Mouse (Mus musculus): ENCODE measurements around the gene Olfr1419. TPM values are rescaled to one million over a fixed set of nuclear protein-coding genes. Genes with fewer than 3 reads are reported as not detected.
"Not testable (repeated sequence)": the region's sequence is repeated elsewhere in the genome, so short reads cannot be mapped to it uniquely, and the experiment has no call there.

The Olfr1419 gene
- polyA plus RNA-seq, 1 experiment from 2014 or later: not detected

GRCm38 (mm10) chr19:11911021-11911420, 36.1 kb upstream of the Olfr1419 start:
- H3K36me3 ChIP-seq (ENCODE audit: insufficient read depth): peaks cover 14% of the 10 kb centered on the region
- ATAC-seq (ENCODE audit: insufficient read depth) (no peak), DNase-seq (no peak)
- peak overlapping the region; percentile 86 for H3K4me2 ChIP-seq
- WGBS: 88% methylated on average over 5 of the region's 5 CpGs
- peaks cover 6% of the 10 kb centered on the region; the same call in 1 of the 2 replicates for H3K4me1 ChIP-seq (ENCODE audit: insufficient read depth)
- H3K4me3 ChIP-seq (ENCODE audit: low read depth, low read length): peak overlapping the region; percentile 72
- no peak for TF ChIP-seq CTCF (IDR thresholded peaks at IDR 0.05; ENCODE audit: low read depth)
- no peaks in the 10 kb centered on the region for H3K27me3 ChIP-seq (ENCODE audit: insufficient read depth, low read length)
- no peak overlapping the region for H3K9ac ChIP-seq
- no peaks in the 10 kb centered on the region for H3K9me3 ChIP-seq (ENCODE audit: low read depth, low read length)
- H3K27ac ChIP-seq (ENCODE audit: low read depth): no peak overlapping the region

DNA sequence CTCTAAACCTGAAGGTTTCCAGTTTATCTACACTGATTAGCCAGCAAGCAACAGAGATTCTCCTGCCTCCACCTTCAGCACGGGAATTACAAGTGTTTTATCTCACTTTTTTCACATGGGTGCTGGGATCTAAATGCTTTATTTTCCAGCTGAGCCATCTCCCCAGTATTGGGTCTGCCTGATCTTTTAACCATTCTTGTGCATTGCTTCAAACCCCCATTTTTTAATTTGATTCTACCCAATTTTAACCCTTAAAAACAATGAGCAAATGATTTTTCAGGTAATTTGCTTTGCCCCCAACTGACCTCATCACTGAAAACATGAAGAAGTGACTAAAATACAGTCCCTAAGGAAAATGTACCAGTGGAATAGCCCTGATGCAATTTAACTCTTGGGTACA, 11.4 kb upstream of the Olfr1419 start, which contains the start of gene Olfr1420:
Gene Olfr1420, plus strand, starts transcription at position 301 of the 400 bp plus-strand sequence.
- Histone ChIP-seq H3K4me2 (no peak within 1 kb of the TSS), H3K27me3 (ENCODE audit: insufficient read depth, low read length) (no peaks in the 10 kb centered on the region), H3K36me3 (ENCODE audit: insufficient read depth) (no peaks in the 10 kb centered on the region), H3K27ac (ENCODE audit: low read depth) (no peak within 1 kb of the TSS), H3K9ac (no peak within 1 kb of the TSS), H3K4me1 (ENCODE audit: insufficient read depth) (no peaks in the 10 kb centered on the region), H3K9me3 (ENCODE audit: low read depth, low read length) (no peaks in the 10 kb centered on the region), H3K4me3 (ENCODE audit: low read depth, low read length) (no peak within 1 kb of the TSS)
- DNase-seq (no peak), ATAC-seq (ENCODE audit: insufficient read depth) (no peak)
- 31% methylated on average over 1 of the region's 1 CpGs for WGBS
- TF ChIP-seq CTCF (IDR thresholded peaks at IDR 0.05; ENCODE audit: low read depth): no peak

DNA sequence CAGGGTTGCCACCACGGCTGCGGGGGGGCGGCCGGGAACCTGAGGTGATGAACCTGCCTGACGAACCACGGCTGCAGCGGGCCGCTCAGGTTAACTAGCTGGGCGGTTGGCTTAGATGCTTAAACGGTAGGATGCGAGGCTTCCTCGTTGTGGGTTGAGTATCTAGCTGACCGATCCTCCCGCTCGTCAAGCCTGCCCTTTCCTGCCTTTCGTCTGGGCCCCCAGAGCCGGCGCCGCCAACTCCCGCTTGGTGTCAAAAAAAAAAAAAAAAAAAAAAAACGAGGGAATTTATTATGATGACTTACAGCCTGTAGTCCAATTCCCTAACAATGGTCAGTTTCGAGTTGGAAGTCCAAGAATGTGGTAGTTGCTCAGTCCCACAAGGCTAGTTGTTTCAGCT, 3.5 kb upstream of the Olfr1419 start:
- not testable (repeated sequence) for ATAC-seq (ENCODE audit: insufficient read depth); H3K27ac ChIP-seq (ENCODE audit: low read depth); H3K9ac ChIP-seq; H3K4me1 ChIP-seq (ENCODE audit: insufficient read depth); H3K36me3 ChIP-seq (ENCODE audit: insufficient read depth); H3K4me2 ChIP-seq; DNase-seq; H3K9me3 ChIP-seq (ENCODE audit: low read depth, low read length); H3K4me3 ChIP-seq (ENCODE audit: low read depth, low read length); H3K27me3 ChIP-seq (ENCODE audit: insufficient read depth, low read length)
- 55% methylated on average over 22 of the region's 22 CpGs for WGBS

DNA sequence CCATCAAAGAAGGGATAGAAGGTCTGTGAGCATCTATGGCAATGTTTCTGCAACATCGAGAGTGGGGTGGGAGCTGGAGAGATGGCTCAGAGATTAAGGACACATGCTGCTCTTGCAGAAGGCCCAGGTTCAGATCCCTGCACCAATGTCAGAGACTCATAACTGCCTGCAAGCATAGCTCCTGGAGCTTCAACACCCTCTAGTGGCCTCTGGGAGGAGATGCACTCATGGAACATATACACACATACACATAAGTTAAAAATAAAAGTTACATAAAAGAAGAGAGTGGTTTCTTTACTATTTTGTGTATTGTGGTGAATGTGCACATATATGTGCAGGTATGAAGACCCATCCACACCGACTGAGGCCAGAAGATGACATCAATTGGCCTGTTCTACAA, 7.1 kb downstream of the Olfr1419 start:
- ATAC-seq (ENCODE audit: insufficient read depth): no peak
- 81% methylated on average over 2 of the region's 2 CpGs for WGBS

DNA sequence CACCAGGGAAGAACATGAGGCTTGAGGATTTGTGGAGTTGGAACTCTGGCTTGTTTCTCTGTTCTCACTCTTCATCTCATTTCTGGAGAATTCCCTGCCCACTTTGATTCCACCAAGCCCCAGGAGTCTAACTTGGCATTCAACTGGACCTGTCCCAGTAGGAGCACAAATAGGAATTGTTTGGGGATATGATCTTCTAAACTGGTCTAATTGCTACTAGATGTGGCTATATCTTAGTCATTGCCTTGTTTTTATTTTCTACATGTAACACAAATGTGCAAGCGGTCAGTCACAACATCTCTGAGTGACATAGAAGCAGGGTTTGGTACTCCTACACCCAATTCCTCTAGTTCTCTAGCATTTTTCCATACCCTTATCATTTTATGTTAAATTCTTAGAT, 13.9 kb downstream of the Olfr1419 start, which contains the start of gene Olfr1418:
Gene Olfr1418, minus strand, starts transcription at position 101 of the 400 bp plus-strand sequence.
- Histone ChIP-seq H3K9ac (no peak within 1 kb of the TSS), H3K27me3 (ENCODE audit: insufficient read depth, low read length) (no peaks in the 10 kb centered on the region), H3K36me3 (ENCODE audit: insufficient read depth) (no peaks in the 10 kb centered on the region), H3K27ac (ENCODE audit: low read depth) (no peak within 1 kb of the TSS), H3K9me3 (ENCODE audit: low read depth, low read length) (no peaks in the 10 kb centered on the region), H3K4me2 (no peak within 1 kb of the TSS), H3K4me3 (ENCODE audit: low read depth, low read length) (no peak within 1 kb of the TSS), H3K4me1 (ENCODE audit: insufficient read depth) (no peaks in the 10 kb centered on the region)
- ATAC-seq (ENCODE audit: insufficient read depth) (no peak), DNase-seq (no peak)
- 89% methylated on average over 1 of the region's 1 CpGs for WGBS
- no peak for TF ChIP-seq CTCF (IDR thresholded peaks at IDR 0.05; ENCODE audit: low read depth)

More for the DNA sequence above, 7.1 kb downstream of the Olfr1419 start:
- Histone ChIP-seq H3K4me2 (no peak overlapping the region), H3K27ac (ENCODE audit: low read depth) (no peak overlapping the region), H3K27me3 (ENCODE audit: insufficient read depth, low read length) (no peaks in the 10 kb centered on the region), H3K4me3 (ENCODE audit: low read depth, low read length) (no peak overlapping the region), H3K36me3 (ENCODE audit: insufficient read depth) (no peaks in the 10 kb centered on the region), H3K9me3 (ENCODE audit: low read depth, low read length) (0 out of 2 replicates have a peak, but pooled peaks cover 3% of the 10 kb centered on the region), H3K4me1 (ENCODE audit: insufficient read depth) (no peaks in the 10 kb centered on the region), H3K9ac (no peak overlapping the region)
- peak; percentile 26 for TF ChIP-seq CTCF (IDR thresholded peaks at IDR 0.05; ENCODE audit: low read depth)
- DNase-seq: no peak

- H3K27me3 ChIP-seq (ENCODE audit: insufficient read depth, low read length): no peaks in the 10 kb centered on the region
- DNase-seq (no peak), ATAC-seq (ENCODE audit: insufficient read depth) (no peak)
- no peak overlapping the region for H3K9ac ChIP-seq
- H3K36me3 ChIP-seq (ENCODE audit: insufficient read depth): no peaks in the 10 kb centered on the region
- H3K9me3 ChIP-seq (ENCODE audit: low read depth, low read length): no peaks in the 10 kb centered on the region
- no peaks in the 10 kb centered on the region for H3K4me1 ChIP-seq (ENCODE audit: insufficient read depth)
- 70% methylated on average over 6 of the region's 6 CpGs for WGBS
- H3K4me3 ChIP-seq (ENCODE audit: low read depth, low read length): no peak overlapping the region
- no peak overlapping the region for H3K4me2 ChIP-seq
- no peak for TF ChIP-seq CTCF (IDR thresholded peaks at IDR 0.05; ENCODE audit: low read depth)
- no peak overlapping the region for H3K27ac ChIP-seq (ENCODE audit: low read depth)
Measured at GRCm38 (mm10) chr19:11856506-11856905, 18.4 kb downstream of the Olfr1419 start.

DNA sequence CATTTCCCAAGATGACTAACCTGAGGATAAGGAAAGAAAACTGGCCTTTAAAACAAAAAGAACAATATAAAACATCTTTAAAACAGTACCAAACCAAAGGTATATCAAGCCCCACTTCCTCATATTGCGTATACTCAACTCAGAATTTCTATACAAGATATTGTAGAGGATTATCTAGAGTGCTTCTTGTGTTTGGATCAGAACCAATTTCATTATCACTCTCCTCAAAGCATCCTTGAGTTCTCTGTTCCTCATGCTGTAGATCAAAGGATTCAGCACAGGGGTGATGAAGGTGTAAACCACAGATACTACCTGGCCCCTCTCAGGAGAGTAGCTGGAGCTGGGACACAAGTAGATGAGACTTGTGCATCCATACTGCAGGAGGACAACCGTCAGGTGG, 20.1 kb downstream of the Olfr1419 start:
- H3K27ac ChIP-seq (ENCODE audit: low read depth): no peak overlapping the region
- 83% methylated on average over 2 of the region's 2 CpGs for WGBS
- no peak overlapping the region for H3K9ac ChIP-seq
- H3K4me2 ChIP-seq: no peak overlapping the region
- no peaks in the 10 kb centered on the region for H3K4me1 ChIP-seq (ENCODE audit: insufficient read depth)
- H3K9me3 ChIP-seq (ENCODE audit: low read depth, low read length): no peaks in the 10 kb centered on the region
- H3K4me3 ChIP-seq (ENCODE audit: low read depth, low read length): no peak overlapping the region
- no peak for TF ChIP-seq CTCF (IDR thresholded peaks at IDR 0.05; ENCODE audit: low read depth)
- ATAC-seq (ENCODE audit: insufficient read depth): no peak
- DNase-seq: no peak
- no peaks in the 10 kb centered on the region for H3K27me3 ChIP-seq (ENCODE audit: insufficient read depth, low read length)
- no peaks in the 10 kb centered on the region for H3K36me3 ChIP-seq (ENCODE audit: insufficient read depth)

GRCm38 (mm10) chr19:11852652-11853051, 22.3 kb downstream of the Olfr1419 start:
- TF ChIP-seq CTCF (IDR thresholded peaks at IDR 0.05; ENCODE audit: low read depth): no peak
- DNase-seq: no peak
- Histone ChIP-seq H3K4me1 (ENCODE audit: insufficient read depth) (no peaks in the 10 kb centered on the region), H3K27ac (ENCODE audit: low read depth) (no peak overlapping the region), H3K27me3 (ENCODE audit: insufficient read depth, low read length) (no peaks in the 10 kb centered on the region), H3K4me3 (ENCODE audit: low read depth, low read length) (no peak overlapping the region), H3K36me3 (ENCODE audit: insufficient read depth) (no peaks in the 10 kb centered on the region), H3K9me3 (ENCODE audit: low read depth, low read length) (no peaks in the 10 kb centered on the region), H3K4me2 (no peak overlapping the region), H3K9ac (no peak overlapping the region)
- no peak for ATAC-seq (ENCODE audit: insufficient read depth)
- 41% methylated on average over 4 of the region's 4 CpGs for WGBS

Data from lung, embryonic 14.5 days (tissue).